Mouse (Mus musculus): ENCODE measurements around the gene Rad51b. TPM values are rescaled to one million over a fixed set of nuclear protein-coding genes. Genes with fewer than 3 reads are reported as not detected.

Gene Rad51b
- polyA plus RNA-seq, 1 experiment from 2014 or later, result 8.0 TPM

GRCm38 (mm10) chr12:79822401-79822800 is 525.3 kb downstream of the Rad51b start:
- WGBS, result 89% methylated on average over 2 of the region's 2 CpGs
- H3K9ac ChIP-seq (ENCODE audit: low read length), result no peak overlapping the region
- no peak overlapping the region for H3K4me2 ChIP-seq (ENCODE audit: low read depth, low read length, severe bottlenecking)
- H3K27ac ChIP-seq (ENCODE audit: low read depth, low read length), result no peak overlapping the region
- ATAC-seq (replicated peaks; ENCODE audit: low FRiP score) (no peak), DNase-seq (ENCODE audit: low spot score) (no peak)
- H3K9me3 ChIP-seq (ENCODE audit: control insufficient read depth, low read length), result no peaks in the 10 kb centered on the region
- no peaks in the 10 kb centered on the region for H3K36me3 ChIP-seq (ENCODE audit: control insufficient read depth, insufficient read depth, low read length)
- no peaks in the 10 kb centered on the region for H3K27me3 ChIP-seq (ENCODE audit: control insufficient read depth, insufficient read depth, low read length)
- peaks cover 6% of the 10 kb centered on the region; the same call in 1 of the 2 replicates for H3K4me1 ChIP-seq (replicated peaks; ENCODE audit: control insufficient read depth, insufficient read depth, low read length)
- H3K4me3 ChIP-seq (ENCODE audit: low read depth, low read length), result no peak overlapping the region

- 12% methylated on average over 7 of the region's 7 CpGs for WGBS
- peak; percentile 80 for ATAC-seq (replicated peaks; ENCODE audit: low FRiP score)
Measured at GRCm38 (mm10) chr12:79825922-79826321, 528.8 kb downstream of the Rad51b start.

GRCm38 (mm10) chr12:79827233-79827692 is 530.2 kb downstream of the Rad51b start:
- Histone ChIP-seq H3K27ac (ENCODE audit: low read depth, low read length) (no peak overlapping the region; the same call in 1 of the 2 replicates), H3K27me3 (ENCODE audit: control insufficient read depth, insufficient read depth, low read length) (no peaks in the 10 kb centered on the region), H3K36me3 (ENCODE audit: control insufficient read depth, insufficient read depth, low read length) (no peaks in the 10 kb centered on the region), H3K4me1 (replicated peaks; ENCODE audit: control insufficient read depth, insufficient read depth, low read length) (peaks cover 11% of the 10 kb centered on the region), H3K4me3 (ENCODE audit: low read depth, low read length) (no peak overlapping the region), H3K4me2 (ENCODE audit: low read depth, low read length, severe bottlenecking) (no peak overlapping the region), H3K9me3 (ENCODE audit: control insufficient read depth, low read length) (no peaks in the 10 kb centered on the region), H3K9ac (ENCODE audit: low read length) (no peak overlapping the region)
- whole genome bisulfite sequencing, result 79% methylated on average over 5 of the region's 5 CpGs
- ATAC-seq (replicated peaks; ENCODE audit: low FRiP score) (no peak), DNase-seq (ENCODE audit: low spot score) (no peak)

More at GRCm38 (mm10) chr12:79825922-79826321, 528.8 kb downstream of the Rad51b start:
- peaks cover 8% of the 10 kb centered on the region; the same call in 1 of the 2 replicates for H3K4me1 ChIP-seq (replicated peaks; ENCODE audit: control insufficient read depth, insufficient read depth, low read length)
- H3K4me2 ChIP-seq (ENCODE audit: low read depth, low read length, severe bottlenecking), result no peak overlapping the region
- H3K27ac ChIP-seq (ENCODE audit: low read depth, low read length), result peak overlapping the region; percentile 48
- no peaks in the 10 kb centered on the region for H3K36me3 ChIP-seq (ENCODE audit: control insufficient read depth, insufficient read depth, low read length)
- H3K9me3 ChIP-seq (ENCODE audit: control insufficient read depth, low read length), result no peaks in the 10 kb centered on the region
- peak overlapping the region; percentile 23; the same call in 1 of the 2 replicates for H3K9ac ChIP-seq (ENCODE audit: low read length)
- no peaks in the 10 kb centered on the region for H3K27me3 ChIP-seq (ENCODE audit: control insufficient read depth, insufficient read depth, low read length)
- peak; percentile 70 for DNase-seq (ENCODE audit: low spot score)
- no peak overlapping the region for H3K4me3 ChIP-seq (ENCODE audit: low read depth, low read length)

- H3K4me1 ChIP-seq (replicated peaks; ENCODE audit: control insufficient read depth, insufficient read depth, low read length), result peaks cover 11% of the 10 kb centered on the region
- H3K27me3 ChIP-seq (ENCODE audit: control insufficient read depth, insufficient read depth, low read length), result no peaks in the 10 kb centered on the region
- H3K4me2 ChIP-seq (ENCODE audit: low read depth, low read length, severe bottlenecking), result no peak overlapping the region
- WGBS, result 65% methylated on average over 4 of the region's 4 CpGs
- H3K27ac ChIP-seq (ENCODE audit: low read depth, low read length), result no peak overlapping the region
- H3K36me3 ChIP-seq (ENCODE audit: control insufficient read depth, insufficient read depth, low read length), result no peaks in the 10 kb centered on the region
- DNase-seq (ENCODE audit: low spot score), result no peak
- no peak for ATAC-seq (replicated peaks; ENCODE audit: low FRiP score)
- H3K9ac ChIP-seq (ENCODE audit: low read length), result no peak overlapping the region
- no peaks in the 10 kb centered on the region for H3K9me3 ChIP-seq (ENCODE audit: control insufficient read depth, low read length)
- H3K4me3 ChIP-seq (ENCODE audit: low read depth, low read length), result no peak overlapping the region
Measured at GRCm38 (mm10) chr12:79827735-79828134, 530.7 kb downstream of the Rad51b start.

- H3K4me3 ChIP-seq (ENCODE audit: low read depth, low read length), result no peak overlapping the region
- H3K4me1 ChIP-seq (replicated peaks; ENCODE audit: control insufficient read depth, insufficient read depth, low read length), result peaks cover 11% of the 10 kb centered on the region
- H3K36me3 ChIP-seq (ENCODE audit: control insufficient read depth, insufficient read depth, low read length), result no peaks in the 10 kb centered on the region
- no peak for ATAC-seq (replicated peaks; ENCODE audit: low FRiP score)
- no peak overlapping the region for H3K4me2 ChIP-seq (ENCODE audit: low read depth, low read length, severe bottlenecking)
- H3K9ac ChIP-seq (ENCODE audit: low read length), result no peak overlapping the region
- H3K27me3 ChIP-seq (ENCODE audit: control insufficient read depth, insufficient read depth, low read length), result no peaks in the 10 kb centered on the region
- no peak overlapping the region for H3K27ac ChIP-seq (ENCODE audit: low read depth, low read length)
- no peak for DNase-seq (ENCODE audit: low spot score)
- WGBS, result 54% methylated on average over 1 of the region's 1 CpGs
- no peaks in the 10 kb centered on the region for H3K9me3 ChIP-seq (ENCODE audit: control insufficient read depth, low read length)
Measured at GRCm38 (mm10) chr12:79830686-79831085, 533.6 kb downstream of the Rad51b start.

- no peak for ATAC-seq (replicated peaks; ENCODE audit: low FRiP score)
- no peak for DNase-seq (ENCODE audit: low spot score)
- Histone ChIP-seq H3K36me3 (ENCODE audit: control insufficient read depth, insufficient read depth, low read length) (no peaks in the 10 kb centered on the region), H3K4me3 (ENCODE audit: low read depth, low read length) (no peak overlapping the region), H3K4me1 (replicated peaks; ENCODE audit: control insufficient read depth, insufficient read depth, low read length) (peaks cover 5% of the 10 kb centered on the region; the same call in 1 of the 2 replicates), H3K27ac (ENCODE audit: low read depth, low read length) (no peak overlapping the region), H3K27me3 (ENCODE audit: control insufficient read depth, insufficient read depth, low read length) (no peaks in the 10 kb centered on the region), H3K4me2 (ENCODE audit: low read depth, low read length, severe bottlenecking) (no peak overlapping the region), H3K9ac (ENCODE audit: low read length) (no peak overlapping the region), H3K9me3 (ENCODE audit: control insufficient read depth, low read length) (no peaks in the 10 kb centered on the region)
- 90% methylated on average over 6 of the region's 6 CpGs for WGBS
Measured at GRCm38 (mm10) chr12:79832611-79833010, 535.5 kb downstream of the Rad51b start.

GRCm38 (mm10) chr12:79835521-79835920 is 538.4 kb downstream of the Rad51b start:
- Histone ChIP-seq H3K4me1 (replicated peaks; ENCODE audit: control insufficient read depth, insufficient read depth, low read length) (peaks cover 27% of the 10 kb centered on the region), H3K4me2 (ENCODE audit: low read depth, low read length, severe bottlenecking) (no peak overlapping the region), H3K4me3 (ENCODE audit: low read depth, low read length) (no peak overlapping the region), H3K9ac (ENCODE audit: low read length) (no peak overlapping the region), H3K27me3 (ENCODE audit: control insufficient read depth, insufficient read depth, low read length) (no peaks in the 10 kb centered on the region), H3K27ac (ENCODE audit: low read depth, low read length) (no peak overlapping the region), H3K36me3 (ENCODE audit: control insufficient read depth, insufficient read depth, low read length) (no peaks in the 10 kb centered on the region), H3K9me3 (ENCODE audit: control insufficient read depth, low read length) (no peaks in the 10 kb centered on the region)
- no peak for ATAC-seq (replicated peaks; ENCODE audit: low FRiP score)
- no peak for DNase-seq (ENCODE audit: low spot score)
- 90% methylated on average over 8 of the region's 8 CpGs for WGBS

- Histone ChIP-seq H3K9me3 (ENCODE audit: control insufficient read depth, low read length) (no peaks in the 10 kb centered on the region), H3K27me3 (ENCODE audit: control insufficient read depth, insufficient read depth, low read length) (no peaks in the 10 kb centered on the region), H3K36me3 (ENCODE audit: control insufficient read depth, insufficient read depth, low read length) (no peaks in the 10 kb centered on the region), H3K4me1 (replicated peaks; ENCODE audit: control insufficient read depth, insufficient read depth, low read length) (peaks cover 35% of the 10 kb centered on the region), H3K27ac (ENCODE audit: low read depth, low read length) (peak overlapping the region; percentile 57), H3K9ac (ENCODE audit: low read length) (no peak overlapping the region), H3K4me3 (ENCODE audit: low read depth, low read length) (no peak overlapping the region), H3K4me2 (ENCODE audit: low read depth, low read length, severe bottlenecking) (no peak overlapping the region)
- DNase-seq (ENCODE audit: low spot score), result no peak
- 58% methylated on average over 6 of the region's 6 CpGs for WGBS
- no peak for ATAC-seq (replicated peaks; ENCODE audit: low FRiP score)
Measured at GRCm38 (mm10) chr12:79838181-79838961, 541.3 kb downstream of the Rad51b start.
